Mouse (Mus musculus) G1E (cell line): ENCODE measurements around the gene Cacnb3. TPM values are rescaled to one million over a fixed set of nuclear protein-coding genes. Genes with fewer than 3 reads are reported as not detected.

Experiments
- ATAC-seq: 2 replicates; pipeline ENCODE4 v1.8.0; 2016; ENCODE audit warnings: mild to moderate bottlenecking; ENCODE audit not compliant: insufficient number of reproducible peaks, poor library complexity, low FRiP score, severe bottlenecking; ENCODE audit errors: extremely low read depth
- DNase-seq: peaks from one replicate; pipeline ENCODE4 v3.0.0; 2012; ENCODE audit warnings: low spot score
- H3K27me3 ChIP-seq: 2 replicates; pipeline ENCODE4 v1.6.1; 2012; ENCODE audit warnings: mild to moderate bottlenecking, low read length, inconsistent platforms; ENCODE audit not compliant: insufficient read depth
- H3K36me3 ChIP-seq: replicated peaks from 2 replicates; pipeline ENCODE3; 2012; ENCODE audit warnings: mild to moderate bottlenecking, inconsistent platforms
- H3K4me1 ChIP-seq: 2 replicates; pipeline ENCODE4 v1.6.1; 2012; ENCODE audit warnings: low read depth, low read length, inconsistent platforms, mixed read lengths; ENCODE audit not compliant: insufficient read depth
- H3K4me3 ChIP-seq: 2 replicates; pipeline ENCODE4 v1.5.1; 2012; ENCODE audit warnings: low read depth, mild to moderate bottlenecking, inconsistent platforms, low read length, moderate library complexity, mixed read lengths
- H3K9me3 ChIP-seq: replicated peaks from 2 replicates; pipeline ENCODE4 v1.6.1; 2012; ENCODE audit warnings: inconsistent platforms
- CTCF ChIP-seq: IDR thresholded peaks from 2 replicates; pipeline ENCODE4 v1.5.1; 2012; ENCODE audit warnings: low read depth, low read length, inconsistent platforms, mixed read lengths
- GATA1 ChIP-seq: IDR thresholded peaks from 2 replicates; pipeline ENCODE4 v1.6.1; 2012; ENCODE audit warnings: borderline replicate concordance, low read length, inconsistent platforms, mixed read lengths
- GATA2 ChIP-seq: IDR thresholded peaks from 2 replicates; pipeline ENCODE4 v1.6.1; 2012; ENCODE audit warnings: low read depth, low read length, inconsistent platforms, borderline replicate concordance
- POLR2AphosphoS5 ChIP-seq: IDR thresholded peaks from 2 replicates; pipeline ENCODE4 v1.6.1; 2012; ENCODE audit warnings: low read depth, low read length, inconsistent platforms; ENCODE audit not compliant: insufficient replicate concordance
- TAL1 ChIP-seq: conservative IDR thresholded peaks from 2 replicates; pipeline ENCODE4 v1.6.1; 2012; ENCODE audit warnings: low read depth, low read length, inconsistent platforms, mixed read lengths
- polyA plus RNA-seq: library from polyadenylated mRNA; stranded (reverse); fragments of >175 nt; gene quantifications from 2 replicates; pipeline ENCODE4 v1.2.3, GENCODE M21; 2012
- total RNA-seq, 2 experiments: library from RNA; stranded (forward) in 1 of 2; stranded (reverse) in 1 of 2; fragments of 200-1000 nt in 1 of 2; fragments of >200 nt in 1 of 2; fragmentation: Nextera tagmentation in 1 of 2; gene quantifications; 2 replicates each; pipeline ENCODE4 v1.2.3; 2014 to 2017

Gene Cacnb3
- total and polyA plus RNA-seq, 3 experiments, result 0.22 TPM; not detected in 1

DNA sequence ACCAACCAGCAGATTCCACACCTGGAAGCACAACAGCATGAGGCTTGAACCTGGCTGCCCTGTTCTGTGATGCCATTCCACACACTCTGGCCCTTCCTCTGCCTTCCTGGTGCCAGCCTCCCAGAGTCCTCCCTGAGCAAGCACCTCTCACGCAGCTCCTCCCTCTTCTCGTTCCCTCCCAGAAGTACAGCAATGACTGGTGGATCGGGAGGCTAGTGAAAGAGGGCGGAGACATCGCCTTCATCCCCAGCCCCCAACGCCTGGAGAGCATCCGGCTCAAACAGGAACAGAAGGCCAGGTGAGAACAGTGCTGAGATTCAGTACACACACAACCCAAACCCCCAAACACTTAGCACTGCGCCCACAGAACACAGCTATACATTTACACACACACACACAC, 9.5 kb downstream of the Cacnb3 start:
- H3K27me3 ChIP-seq, result peaks cover 69% of the 10 kb centered on the region
- no peak for DNase-seq
- ATAC-seq, result no peak
- H3K4me1 ChIP-seq, result peaks cover 36% of the 10 kb centered on the region
- no peak for TF ChIP-seq GATA1
- TF ChIP-seq GATA2, result no peak
- no peak for TF ChIP-seq TAL1
- no peak for TF ChIP-seq CTCF
- TF ChIP-seq POLR2AphosphoS5, result no peak
- no peaks in the 10 kb centered on the region for H3K9me3 ChIP-seq
- peaks cover 27% of the 10 kb centered on the region for H3K36me3 ChIP-seq
- no peak overlapping the region for H3K4me3 ChIP-seq

DNA sequence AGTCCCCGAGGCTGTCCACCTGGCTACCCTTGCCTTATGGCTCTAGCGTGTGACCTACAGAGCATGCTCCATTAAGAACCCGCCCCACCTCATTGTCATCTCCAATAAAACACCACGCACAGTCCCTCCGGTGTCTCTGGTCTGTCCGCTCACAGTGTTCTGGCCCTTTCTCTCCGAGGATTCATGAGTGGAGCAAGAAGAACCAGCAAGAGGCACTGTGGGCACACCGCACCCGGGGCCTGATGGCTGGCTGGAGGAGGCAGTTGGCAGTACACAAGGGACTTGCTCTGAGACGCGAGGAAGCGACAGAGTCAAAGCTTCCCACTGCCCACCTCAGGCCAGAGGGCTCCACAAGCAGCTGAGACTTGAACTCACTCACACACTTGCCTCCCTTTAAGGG, 13.8 kb downstream of the Cacnb3 start:
- Histone ChIP-seq H3K36me3 (peaks cover 70% of the 10 kb centered on the region), H3K9me3 (no peaks in the 10 kb centered on the region), H3K4me3 (no peak overlapping the region), H3K4me1 (peaks cover 22% of the 10 kb centered on the region), H3K27me3 (peaks cover 30% of the 10 kb centered on the region)
- ATAC-seq, result no peak
- DNase-seq, result no peak
- TF ChIP-seq GATA2, result no peak
- no peak for TF ChIP-seq CTCF
- no peak for TF ChIP-seq GATA1
- TF ChIP-seq TAL1, result no peak
- no peak for TF ChIP-seq POLR2AphosphoS5

DNA sequence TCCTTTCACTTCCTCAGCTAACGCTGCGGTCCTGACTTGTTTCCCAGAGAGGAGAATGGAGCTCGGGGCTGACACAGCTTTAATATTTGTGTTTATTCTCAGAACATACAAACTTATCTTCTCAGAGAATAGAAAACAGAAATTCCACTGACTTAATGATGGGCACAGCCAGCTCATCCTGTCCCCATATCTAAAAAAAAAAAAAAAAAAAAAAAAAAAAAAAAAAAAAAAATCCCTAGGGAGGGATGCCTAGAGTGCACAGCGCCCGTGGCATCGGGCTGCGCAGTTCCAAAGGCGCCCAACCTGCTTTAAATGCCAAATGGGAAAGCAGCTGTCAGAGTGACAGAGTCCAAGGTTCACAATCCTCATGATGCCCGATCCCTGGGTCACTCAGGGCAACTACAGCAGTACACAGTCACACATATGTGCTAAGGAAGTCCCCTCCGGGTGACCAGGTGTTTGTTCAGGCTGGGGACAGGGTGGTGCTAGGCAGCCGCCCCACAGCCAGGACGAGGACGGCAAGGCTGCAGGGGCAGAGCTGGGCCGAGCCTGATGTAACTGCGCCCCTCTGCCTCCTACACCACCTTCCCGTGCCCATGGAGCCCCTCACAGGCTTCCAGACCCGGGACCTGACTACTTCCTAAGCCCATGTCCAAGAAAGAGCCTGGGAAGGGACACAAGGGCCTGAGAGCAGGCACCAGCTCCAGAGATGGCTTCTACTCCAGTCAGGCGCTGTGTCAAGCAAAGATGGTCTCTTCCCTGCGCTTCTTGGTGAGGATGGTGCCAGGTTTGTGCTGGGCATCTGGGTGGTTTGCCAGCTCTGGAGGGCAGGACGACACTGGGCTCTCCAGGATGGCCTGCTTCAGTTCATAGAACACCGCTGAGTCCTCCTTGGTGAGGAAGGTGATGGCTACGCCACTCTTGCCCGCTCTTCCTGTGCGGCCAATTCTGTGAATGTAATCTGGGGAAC, 14.7 kb downstream of the Cacnb3 start:
- TF ChIP-seq POLR2AphosphoS5, result no peak
- TF ChIP-seq TAL1, result no peak
- TF ChIP-seq GATA1, result no peak
- TF ChIP-seq GATA2, result no peak
- TF ChIP-seq CTCF, result no peak
- no peaks in the 10 kb centered on the region for H3K9me3 ChIP-seq
- no peak overlapping the region for H3K4me3 ChIP-seq
- H3K36me3 ChIP-seq, result peaks cover 79% of the 10 kb centered on the region
- ATAC-seq (no peak), DNase-seq (no peak)
- H3K27me3 ChIP-seq, result peaks cover 22% of the 10 kb centered on the region
- H3K4me1 ChIP-seq, result peaks cover 18% of the 10 kb centered on the region

DNA sequence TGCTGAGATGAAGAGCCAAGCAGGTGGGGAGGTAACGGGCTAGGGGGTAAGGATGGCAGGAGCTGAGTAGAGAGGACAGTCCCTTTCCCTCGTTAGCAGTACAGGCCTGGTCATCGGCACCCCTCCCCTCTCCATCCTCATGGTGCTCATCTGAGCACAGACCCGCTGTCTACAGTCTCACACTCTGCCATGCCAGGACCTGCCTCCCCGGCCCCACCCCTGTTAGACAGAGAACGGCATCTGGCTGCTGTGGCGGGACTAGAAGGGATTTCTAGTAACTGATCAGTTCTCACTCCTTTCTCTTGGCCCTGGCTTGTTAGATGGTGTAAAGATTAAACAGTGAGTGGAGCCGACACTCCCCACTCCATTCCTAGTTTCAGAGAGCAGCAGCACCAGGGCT, 16.1 kb downstream of the Cacnb3 start:
- H3K36me3 ChIP-seq, result peaks cover 93% of the 10 kb centered on the region
- DNase-seq (no peak), ATAC-seq (no peak)
- peaks cover 9% of the 10 kb centered on the region; the same call in 1 of the 2 replicates for H3K27me3 ChIP-seq
- TF ChIP-seq POLR2AphosphoS5 (no peak), TAL1 (no peak), CTCF (no peak), GATA1 (no peak), GATA2 (no peak)
- H3K4me1 ChIP-seq, result peaks cover 15% of the 10 kb centered on the region
- H3K4me3 ChIP-seq, result no peak overlapping the region
- H3K9me3 ChIP-seq, result no peaks in the 10 kb centered on the region

DNA sequence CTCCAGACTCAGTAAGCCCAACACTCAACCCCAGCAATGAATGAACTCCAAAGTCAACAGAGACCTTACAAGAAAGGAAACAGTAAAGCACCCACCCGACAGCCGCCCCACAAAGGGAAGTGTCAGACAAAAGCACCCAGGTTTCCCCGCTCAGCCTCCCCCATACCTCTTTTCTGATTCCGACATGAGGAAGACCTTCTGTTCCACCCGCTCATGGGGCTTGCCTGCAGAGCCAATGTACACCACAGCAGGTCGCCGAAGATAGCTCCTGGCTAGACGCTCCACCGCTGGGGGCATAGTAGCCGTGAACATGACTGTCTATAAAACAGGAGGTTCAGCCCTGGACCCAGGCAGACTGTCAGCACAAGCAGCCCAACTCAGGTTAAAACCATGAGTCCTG, 16.7 kb downstream of the Cacnb3 start:
- TF ChIP-seq TAL1 (no peak), POLR2AphosphoS5 (no peak), GATA2 (no peak), GATA1 (no peak)
- Histone ChIP-seq H3K4me1 (peaks cover 9% of the 10 kb centered on the region), H3K4me3 (no peak overlapping the region), H3K27me3 (peaks cover 4% of the 10 kb centered on the region; the same call in 1 of the 2 replicates), H3K9me3 (no peaks in the 10 kb centered on the region), H3K36me3 (peaks cover 97% of the 10 kb centered on the region)
- ATAC-seq (no peak), DNase-seq (no peak)

DNA sequence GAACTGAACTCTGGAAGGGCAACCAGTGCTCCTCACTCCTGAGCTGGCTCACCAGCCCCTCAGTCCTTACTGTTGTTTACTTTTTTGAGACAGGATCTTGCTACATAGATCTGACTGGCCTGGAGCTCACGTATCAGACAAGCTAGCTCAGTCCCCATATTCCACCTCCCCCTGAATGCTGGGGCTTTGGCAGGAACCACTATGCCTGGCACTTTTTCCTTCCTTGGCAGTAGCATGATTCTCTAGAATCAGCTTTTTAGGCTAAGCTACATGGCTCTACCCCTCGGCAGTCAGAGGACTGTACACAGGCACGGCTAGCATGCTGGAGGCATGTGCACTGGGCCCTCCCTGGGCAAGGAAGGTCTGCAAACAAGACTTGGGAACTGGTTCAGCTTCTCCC, 17.4 kb downstream of the Cacnb3 start:
- no peak for TF ChIP-seq CTCF
- TF ChIP-seq GATA1, result no peak
- no peak for TF ChIP-seq TAL1
- TF ChIP-seq POLR2AphosphoS5, result no peak
- TF ChIP-seq GATA2, result no peak
- ATAC-seq, result no peak

More for the DNA sequence above, 17.4 kb downstream of the Cacnb3 start:
- Histone ChIP-seq H3K4me1 (peaks cover 6% of the 10 kb centered on the region), H3K4me3 (no peak overlapping the region), H3K9me3 (no peaks in the 10 kb centered on the region), H3K27me3 (no peaks in the 10 kb centered on the region; the same call in 1 of the 2 replicates), H3K36me3 (peaks cover 100% of the 10 kb centered on the region)
- no peak for DNase-seq
